ENCODE assay signal across 7 mouse cellular contexts in the genomic region with DNA sequence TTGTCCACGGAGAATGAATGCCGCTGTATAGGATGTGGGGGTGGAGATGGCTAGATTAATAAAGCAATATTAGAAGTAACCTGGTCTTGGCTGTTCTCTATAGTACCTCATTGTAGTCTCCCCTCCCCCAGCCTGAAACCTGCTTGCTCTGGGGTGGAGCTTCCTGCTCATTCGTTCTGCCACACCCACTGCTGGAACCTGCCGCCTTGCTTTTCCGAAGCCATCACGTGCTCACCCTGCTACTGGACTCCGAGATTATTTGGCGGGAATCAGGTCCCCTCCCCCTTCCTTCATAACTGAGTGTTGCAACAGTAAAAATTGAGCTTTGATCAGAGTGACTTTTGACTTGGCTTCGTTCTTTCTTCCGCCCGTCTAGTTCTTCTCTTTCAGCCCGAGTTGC.
DNase-seq lines count a peak whose midpoint lies in the region; ATAC-seq and TF ChIP-seq lines count a peak whose summit lies in the region.
"Not testable (repeated sequence)": the region's sequence is repeated elsewhere in the genome, so short reads cannot be mapped to it uniquely, and the experiment has no call there.

No protein-coding gene starts in this region.

- not testable (repeated sequence) for H3K36me3 ChIP-seq in heart, embryonic 10.5 days; kidney, adult 2 months (ENCODE audit: control insufficient read depth, insufficient read depth, low read length); limb, embryonic 15.5 days; lung, embryonic 14.5 days (ENCODE audit: insufficient read depth)

- not testable (repeated sequence) for TF ChIP-seq CTCF in kidney, adult 2 months (conservative IDR thresholded peaks at IDR 0.05; ENCODE audit: insufficient read depth, insufficient read length, low read depth, low read length); lung, embryonic 14.5 days (IDR thresholded peaks at IDR 0.05; ENCODE audit: low read depth)

- peak; percentile 57 for DNase-seq in R1 (ENCODE audit: low read depth, low spot score)
- peak; percentile 57 for DNase-seq in heart, embryonic 10.5 days (ENCODE audit: low spot score)
- DNase-seq in kidney, adult 2 months, result peak; percentile 40
- DNase-seq in kidney, postnatal 36 days, result peak; percentile 14 to 21
- not testable (repeated sequence) for DNase-seq in lung, embryonic 14.5 days
- DNase-seq in lung, postnatal 25 days (ENCODE audit: low spot score), result peak; percentile 16

- not testable (repeated sequence) for H3K27ac ChIP-seq in heart, embryonic 10.5 days; kidney, adult 2 months (ENCODE audit: insufficient read depth, low read depth, low read length); limb, embryonic 15.5 days; lung, embryonic 14.5 days (ENCODE audit: low read depth)

- H3K4me2 ChIP-seq in limb, embryonic 15.5 days, result peak overlapping the region; percentile 24
- H3K4me2 ChIP-seq in lung, embryonic 14.5 days, result peak overlapping the region; percentile 37; the same call in 1 of the 2 replicates

- H3K9me3 ChIP-seq in heart, embryonic 10.5 days; limb, embryonic 15.5 days; lung, embryonic 14.5 days (ENCODE audit: low read depth, low read length): not testable (repeated sequence)

- ATAC-seq in limb, embryonic 15.5 days (ENCODE audit: insufficient number of reproducible peaks, low FRiP score, low TSS enrichment, low read depth); lung, embryonic 14.5 days (ENCODE audit: insufficient read depth): not testable (repeated sequence)

- not testable (repeated sequence) for H3K9ac ChIP-seq in limb, embryonic 15.5 days; lung, embryonic 14.5 days

- not testable (repeated sequence) for TF ChIP-seq POLR2A in kidney, adult 2 months (IDR thresholded peaks at IDR 0.05; ENCODE audit: low read depth, low read length)

- not testable (repeated sequence) for H3K27me3 ChIP-seq in heart, embryonic 10.5 days (ENCODE audit: insufficient read depth, poor library complexity, severe bottlenecking); kidney, adult 2 months (replicated peaks; ENCODE audit: control insufficient read depth, insufficient read depth, low read length); limb, embryonic 15.5 days; lung, embryonic 14.5 days (ENCODE audit: insufficient read depth, low read length)

- WGBS in heart, embryonic 10.5 days, result 65% methylated on average over 12 of the region's 12 CpGs
- 63% methylated on average over 12 of the region's 12 CpGs for WGBS in kidney, adult 2 months
- 46% methylated on average over 12 of the region's 12 CpGs for WGBS in limb, embryonic 15.5 days
- 61% methylated on average over 12 of the region's 12 CpGs for WGBS in lung, embryonic 14.5 days

- H3K4me3 ChIP-seq in heart, embryonic 10.5 days; kidney, adult 2 months (ENCODE audit: insufficient read depth, low read depth, low read length); lung, embryonic 14.5 days (ENCODE audit: low read depth, low read length): not testable (repeated sequence)
- peak overlapping the region; percentile 3; the same call in 1 of the 2 replicates for H3K4me3 ChIP-seq in limb, embryonic 15.5 days

- H3K4me1 ChIP-seq in heart, embryonic 10.5 days, result peaks cover 15% of the 10 kb centered on the region; the same call in 1 of the 2 replicates
- H3K4me1 ChIP-seq in kidney, adult 2 months (ENCODE audit: control insufficient read depth, insufficient read depth, low read length); limb, embryonic 15.5 days; lung, embryonic 14.5 days (ENCODE audit: insufficient read depth): not testable (repeated sequence)
